Mouse (Mus musculus) adrenal gland, adult 8-10 months (tissue): ENCODE results near the gene Zswim3. TPM values are rescaled to one million over a fixed set of nuclear protein-coding genes. Genes with fewer than 3 reads are reported as not detected.
"Not testable (repeated sequence)": the region's sequence is repeated elsewhere in the genome, so short reads cannot be mapped to it uniquely, and the experiment has no call there.

ENCODE experiments used
- DNase-seq: peaks from one replicate; pipeline ENCODE4 v3.0.0; 2022
- total RNA-seq, 4 experiments: library from RNA; stranded (reverse); gene quantifications; 2 replicates each; pipeline ENCODE4 v1.2.4; 2022

The Zswim3 gene
- total RNA-seq, 4 experiments from 2014 or later: 4.0 to 6.7 (median 5.7) TPM

DNA sequence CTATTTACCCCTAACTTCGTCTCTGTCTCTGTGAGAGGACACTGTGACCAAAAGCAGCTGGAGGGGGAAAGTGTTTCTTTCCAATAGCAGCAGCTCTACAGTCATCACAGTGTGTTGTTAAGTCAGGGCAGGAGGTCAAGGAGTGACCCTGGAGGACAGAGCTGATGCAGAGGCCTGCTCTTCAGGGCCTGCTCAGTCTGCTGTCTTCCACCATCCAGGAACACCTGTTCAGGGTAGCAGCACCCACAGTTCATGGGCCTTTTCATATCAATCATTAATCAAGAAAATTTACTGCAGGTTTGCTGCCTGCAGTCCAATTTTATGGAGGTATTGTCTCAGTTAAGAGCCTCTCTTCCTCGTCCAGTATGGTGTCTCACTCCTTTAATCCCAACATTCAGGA is 8.7 kb downstream of the Zswim3 start:
- DNase-seq: no peak

- DNase-seq: no peak
These were observed 10.4 kb downstream of the Zswim3 start for GRCm38 (mm10) chr2:164815348-164815747.

DNA sequence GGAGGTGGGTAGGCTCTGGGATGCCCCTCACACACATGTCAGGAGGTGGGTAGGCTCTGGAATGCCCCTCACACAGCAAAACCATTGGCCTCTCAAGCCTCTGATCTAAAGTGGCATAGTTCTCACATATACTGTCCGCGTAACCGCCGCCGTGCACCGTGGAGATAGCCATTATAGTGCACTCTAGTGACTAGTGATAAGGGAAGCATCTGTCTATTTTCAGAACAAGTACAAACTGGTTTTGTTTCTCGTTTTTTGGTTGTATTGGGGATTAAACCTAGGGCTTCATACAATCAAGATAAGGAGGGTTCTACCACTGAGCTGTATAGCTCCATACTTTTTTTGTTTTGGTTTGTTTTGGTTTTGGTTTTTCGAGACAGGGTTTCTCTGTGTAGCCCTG is 10.9 kb downstream of the Zswim3 start:
- no peak for DNase-seq

GRCm38 (mm10) chr2:164817206-164817605 is 12.3 kb downstream of the Zswim3 start:
- DNase-seq: no peak

- no peak for DNase-seq
These were observed 12.8 kb downstream of the Zswim3 start for GRCm38 (mm10) chr2:164817703-164818102.

- DNase-seq: no peak
These were observed 16.2 kb downstream of the Zswim3 start for GRCm38 (mm10) chr2:164821060-164821459.

GRCm38 (mm10) chr2:164822636-164823165 is 17.8 kb downstream of the Zswim3 start, which contains the start of gene Zswim1:
TSS of gene Zswim1 (plus strand) at chr2:164822686.
- DNase-seq: peak; percentile 99

DNA sequence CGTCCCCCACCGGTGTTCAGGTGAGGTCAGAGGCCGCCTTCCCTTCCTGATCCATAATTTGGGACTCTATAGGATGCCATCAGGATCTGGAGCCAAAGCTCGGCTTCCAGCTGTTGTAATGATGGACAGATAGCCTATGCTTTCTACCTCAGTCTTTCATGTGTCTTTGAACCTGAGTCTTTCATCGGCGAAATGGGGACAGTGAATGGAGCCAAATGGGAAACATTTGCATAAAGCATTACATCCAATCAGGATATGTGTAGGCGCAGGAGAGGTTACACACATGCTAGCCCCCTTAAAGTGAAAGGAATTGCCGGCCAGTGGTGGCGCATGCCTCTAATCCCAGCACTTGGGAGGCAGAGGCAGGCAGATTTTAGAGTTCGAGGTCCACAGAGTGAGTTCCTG is 18.3 kb downstream of the Zswim3 start:
- no peak for DNase-seq

GRCm38 (mm10) chr2:164823969-164824368 is 19.1 kb downstream of the Zswim3 start:
- no peak for DNase-seq

DNA sequence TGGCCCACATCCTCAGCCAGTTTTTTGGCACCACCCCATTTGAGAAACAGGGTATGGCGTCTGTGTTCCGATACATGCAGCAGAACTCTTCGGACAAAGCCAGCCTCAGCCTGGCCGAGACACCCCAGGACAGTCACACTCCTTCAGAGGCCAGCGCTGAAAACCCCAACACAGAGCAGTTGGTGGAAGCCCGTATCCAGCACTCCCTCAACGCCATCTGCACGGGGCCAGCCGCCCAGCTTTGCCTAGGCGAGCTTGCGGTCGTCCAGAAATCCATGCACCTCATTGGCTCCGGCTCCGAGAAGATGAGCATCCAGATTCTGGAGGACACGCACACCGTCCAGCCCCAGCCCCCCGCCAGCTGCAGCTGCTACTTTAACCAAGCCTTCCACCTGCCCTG is 20.6 kb downstream of the Zswim3 start:
- DNase-seq: no peak

- no peak for DNase-seq
These were observed 22.4 kb downstream of the Zswim3 start for GRCm38 (mm10) chr2:164827146-164827850.

DNA sequence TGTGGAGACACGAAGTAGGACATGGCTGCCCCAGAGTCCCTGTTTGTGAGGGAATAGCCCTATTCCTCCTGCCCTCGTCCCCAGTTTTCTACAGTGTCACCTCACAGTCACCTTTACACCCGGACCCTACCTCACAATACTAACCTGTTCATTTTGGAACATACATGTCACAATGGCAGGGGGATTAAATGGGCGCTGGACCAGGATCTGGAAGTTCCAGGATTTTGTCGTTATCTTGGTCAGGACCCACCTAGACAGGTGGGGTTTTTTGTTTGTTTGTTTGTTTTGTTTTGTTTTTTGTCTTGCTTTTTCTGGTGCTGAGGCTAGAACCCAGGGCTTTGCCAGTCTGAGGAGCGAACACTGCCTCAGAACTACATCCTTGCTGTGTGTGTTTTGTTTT is 23.5 kb downstream of the Zswim3 start, which contains the start of gene Spata25:
TSS of gene Spata25 (minus strand) at position 101 of the 400 bp plus-strand sequence.
- no peak for DNase-seq

DNA sequence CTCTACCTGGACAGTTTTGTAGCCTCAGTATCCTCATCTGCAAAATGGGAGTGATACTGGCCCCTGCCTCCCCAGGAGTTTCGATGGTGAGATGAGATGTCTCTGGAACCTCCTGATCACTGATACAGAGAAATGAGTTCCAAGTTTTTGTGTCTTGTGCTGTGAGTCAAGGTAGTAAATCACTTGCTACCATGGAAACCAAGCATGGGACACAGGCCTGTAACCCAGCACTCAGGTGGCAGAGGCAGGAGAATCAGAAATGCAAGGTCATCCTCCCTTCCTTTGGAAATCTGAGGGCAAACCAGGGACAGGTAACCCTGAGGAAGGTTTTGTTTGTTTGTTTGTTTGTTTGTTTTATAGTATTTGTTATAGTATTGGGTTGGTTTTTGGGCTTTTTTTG is 24.2 kb downstream of the Zswim3 start:
- no peak for DNase-seq

GRCm38 (mm10) chr2:164831029-164831428 is 26.1 kb downstream of the Zswim3 start:
- no peak for DNase-seq

- DNase-seq: no peak
These were observed 27.3 kb downstream of the Zswim3 start for GRCm38 (mm10) chr2:164832032-164832747.

DNA sequence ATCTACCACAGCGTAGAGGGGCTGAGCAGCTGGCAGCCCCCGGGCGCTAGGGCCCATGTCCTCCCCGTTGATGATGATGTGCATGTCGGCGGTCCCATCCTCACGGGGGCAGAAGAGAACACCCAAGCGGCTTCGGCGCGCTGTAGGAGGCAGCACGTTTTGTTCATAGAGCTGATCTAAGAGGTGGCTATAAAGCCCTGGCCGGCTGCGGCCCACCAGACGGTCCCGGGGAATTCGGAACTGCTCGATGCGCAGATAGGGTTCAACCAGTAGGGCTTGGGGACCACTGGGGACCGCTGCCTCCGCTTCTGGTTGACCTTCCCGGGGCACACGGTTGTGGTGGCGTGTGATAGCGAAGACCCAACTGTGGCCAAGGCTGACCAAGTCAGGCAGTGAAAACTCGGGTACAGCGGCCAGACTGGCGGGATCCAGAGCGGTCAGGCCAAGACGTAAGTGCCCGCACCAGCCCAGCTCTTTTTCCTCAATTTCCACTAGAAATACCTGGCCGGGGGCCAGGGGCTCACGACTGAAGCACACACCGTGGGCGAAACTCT is 27.9 kb downstream of the Zswim3 start, which contains the start of gene Ctsa:
TSS of gene Ctsa (plus strand) at position 126 of the 554 bp plus-strand sequence.
- peak; percentile 68 for DNase-seq

- peak; percentile 88 for DNase-seq
These were observed 28.5 kb downstream of the Zswim3 start, which contains the start of gene Neurl2 for GRCm38 (mm10) chr2:164833314-164833959. TSS of gene Neurl2 (minus strand) at chr2:164833456.

DNA sequence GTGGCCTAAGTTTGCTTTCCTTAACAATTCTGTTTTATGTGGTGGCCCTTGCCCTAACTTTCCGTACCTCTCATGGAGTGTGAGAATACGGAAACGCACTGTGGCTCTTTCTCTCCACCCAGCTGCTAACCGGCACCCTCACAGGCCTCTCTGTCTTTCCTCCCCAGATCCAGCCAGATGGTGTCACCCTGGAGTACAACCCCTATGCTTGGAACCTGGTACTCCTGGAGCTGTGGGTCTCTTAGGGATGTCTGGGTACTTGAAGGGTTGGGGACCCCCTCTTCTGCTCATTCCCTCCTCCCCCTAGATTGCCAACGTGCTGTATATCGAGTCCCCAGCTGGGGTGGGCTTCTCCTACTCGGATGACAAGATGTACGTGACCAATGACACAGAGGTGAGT is 29.6 kb downstream of the Zswim3 start:
- DNase-seq: no peak

- no peak for DNase-seq
These were observed 30.3 kb downstream of the Zswim3 start for GRCm38 (mm10) chr2:164835164-164835563.

DNA sequence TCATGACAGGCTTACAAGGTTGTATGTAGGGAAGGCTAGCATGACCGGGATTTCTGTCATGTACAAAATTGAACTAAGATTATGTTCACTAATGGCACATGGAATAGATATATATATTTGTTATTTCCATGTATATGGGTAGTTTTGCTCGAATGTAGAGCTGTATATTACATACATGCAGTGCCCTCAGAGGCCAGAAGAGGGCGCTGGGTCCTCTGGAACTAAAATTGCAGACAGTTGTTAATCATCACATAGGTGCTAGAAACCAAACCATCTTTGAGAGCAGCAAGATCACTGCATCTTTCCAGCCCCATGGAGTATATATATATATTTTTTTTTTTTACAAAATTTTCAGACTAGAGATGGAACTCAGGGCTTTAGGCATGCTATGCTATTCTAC is 40.9 kb downstream of the Zswim3 start:
- DNase-seq: no peak

GRCm38 (mm10) chr2:164850061-164850460 is 45.2 kb downstream of the Zswim3 start:
- DNase-seq: no peak

DNA sequence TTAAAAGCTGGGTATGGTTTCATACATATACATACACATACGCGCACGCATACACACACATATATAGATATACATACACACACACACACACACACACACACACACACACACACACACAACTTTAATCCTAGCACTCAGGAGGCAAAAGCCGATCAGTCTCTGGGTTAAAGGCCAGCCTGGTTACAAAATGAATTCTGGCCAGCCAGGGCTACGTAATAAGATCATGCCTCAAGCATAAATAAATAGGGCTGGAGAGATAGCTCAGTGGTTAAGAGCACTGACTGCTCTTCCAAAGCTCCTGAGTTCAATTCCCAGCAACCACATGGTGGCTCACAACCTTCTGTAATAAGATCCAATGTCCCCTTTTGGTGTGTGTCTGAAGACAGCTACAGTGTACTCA is 50.7 kb downstream of the Zswim3 start:
- DNase-seq: not testable (repeated sequence)
